Mouse (Mus musculus): ENCODE measurements around the gene Prkaa2.

GRCm38 (mm10) chr4:105015496-105015895 is 94.2 kb downstream of the Prkaa2 start:
- no peak for TF ChIP-seq CTCF (IDR thresholded peaks at IDR 0.05; ENCODE audit: low read depth)
- TF ChIP-seq EP300 (IDR thresholded peaks at IDR 0.05; ENCODE audit: low read depth), result no peak
